Mouse (Mus musculus) limb, embryonic 11.5 days (tissue): ENCODE results near the gene Igf2bp3. TPM values are rescaled to one million over a fixed set of nuclear protein-coding genes. Genes with fewer than 3 reads are reported as not detected.

Experiments used
- ATAC-seq: fragments of 200-750 bp; cut with Nextera tagmentation; 2 replicates; pipeline ENCODE4 v1.8.0; 2017; ENCODE audit warnings: low read depth; ENCODE audit not compliant: insufficient number of reproducible peaks, low FRiP score, low TSS enrichment
- DNase-seq: peaks from one replicate; pipeline ENCODE4 v3.0.0-alpha.2; 2015; ENCODE audit warnings: low spot score
- H3K27ac ChIP-seq: fragments of 300-500 bp; sonication (generic); replicated peaks from 2 replicates; pipeline ENCODE4 v1.5.1; 2014; ENCODE audit warnings: low read depth, mild to moderate bottlenecking, low read length
- H3K27me3 ChIP-seq: fragments of 300-500 bp; sonication (generic); 2 replicates; pipeline ENCODE4 v1.6.1; 2014; ENCODE audit warnings: mild to moderate bottlenecking, low read length, mixed read lengths; ENCODE audit not compliant: control insufficient read depth, insufficient read depth
- H3K36me3 ChIP-seq: fragments of 300-500 bp; sonication (generic); 2 replicates; pipeline ENCODE4 v1.6.1; 2014; ENCODE audit warnings: mild to moderate bottlenecking, low read length, moderate library complexity, mixed read lengths; ENCODE audit not compliant: control insufficient read depth, insufficient read depth
- H3K4me1 ChIP-seq: fragments of 300-500 bp; sonication (generic); 2 replicates; pipeline ENCODE4 v1.6.1; 2014; ENCODE audit warnings: low read length, mixed read lengths; ENCODE audit not compliant: control insufficient read depth, insufficient read depth
- H3K4me2 ChIP-seq: fragments of 300-500 bp; sonication (generic); 2 replicates; pipeline ENCODE4 v1.6.1; 2014; ENCODE audit warnings: low read depth, mild to moderate bottlenecking, moderate library complexity; ENCODE audit not compliant: severe bottlenecking
- H3K4me3 ChIP-seq: fragments of 300-500 bp; sonication (generic); 2 replicates; pipeline ENCODE4 v1.5.1; 2014; ENCODE audit warnings: low read depth, low read length
- H3K9ac ChIP-seq: fragments of 300-500 bp; sonication (generic); 2 replicates; pipeline ENCODE4 v1.6.1; 2014; ENCODE audit warnings: mild to moderate bottlenecking, low read length
- H3K9me3 ChIP-seq: fragments of 300-500 bp; sonication (generic); 2 replicates; pipeline ENCODE4 v1.6.1; 2016; ENCODE audit warnings: low read length; ENCODE audit not compliant: control insufficient read depth
- WGBS: fragments of 180-500 bp; shearing (Covaris S2); extraction: QIAGEN DNeasy Blood & Tissue Kit; methylation state at CpG from one replicate; pipeline ENCODE4 v1.1.7; 2014; 5-methylcytosine and 5-hydroxymethylcytosine counted together
- polyA plus RNA-seq: library from polyadenylated mRNA; unstranded; fragments of >200 nt; fragmentation: Nextera tagmentation; extraction: Ambion mirVana; gene quantifications from 2 replicates; pipeline ENCODE4 v1.2.1, GENCODE M21; 2014

Gene Igf2bp3
- polyA plus RNA-seq, 1 experiment from 2014 or later, result 140 TPM

DNA sequence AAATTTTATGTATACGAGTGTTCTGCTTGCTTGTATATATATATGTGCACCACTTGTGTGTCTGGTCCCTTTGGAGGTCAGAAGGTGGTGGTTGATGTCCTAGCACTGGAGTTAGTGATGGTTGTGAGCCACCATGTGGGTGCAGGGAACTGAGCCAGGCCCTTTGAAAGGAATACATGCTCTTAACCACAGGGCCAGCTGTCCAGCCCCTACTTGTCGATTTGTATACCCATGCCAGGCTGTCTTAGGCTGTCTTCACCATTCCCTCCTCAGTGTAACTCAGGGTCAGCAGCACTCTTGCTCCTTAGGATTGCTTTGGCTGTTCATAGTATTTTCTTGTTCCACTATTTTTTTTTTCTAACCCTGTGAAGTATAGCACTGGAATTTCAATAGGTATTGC, 136.9 kb downstream of the Igf2bp3 start:
- H3K27ac ChIP-seq, result no peak overlapping the region
- 89% methylated on average over 2 of the region's 2 CpGs for WGBS
- DNase-seq (no peak), ATAC-seq (no peak)
- no peak overlapping the region for H3K9ac ChIP-seq
- H3K9me3 ChIP-seq, result no peaks in the 10 kb centered on the region
- H3K4me2 ChIP-seq, result no peak overlapping the region
- no peaks in the 10 kb centered on the region for H3K36me3 ChIP-seq
- 0 out of 2 replicates have a peak, but pooled peaks cover 2% of the 10 kb centered on the region for H3K4me1 ChIP-seq
- H3K27me3 ChIP-seq, result no peaks in the 10 kb centered on the region
- H3K4me3 ChIP-seq, result no peak overlapping the region

DNA sequence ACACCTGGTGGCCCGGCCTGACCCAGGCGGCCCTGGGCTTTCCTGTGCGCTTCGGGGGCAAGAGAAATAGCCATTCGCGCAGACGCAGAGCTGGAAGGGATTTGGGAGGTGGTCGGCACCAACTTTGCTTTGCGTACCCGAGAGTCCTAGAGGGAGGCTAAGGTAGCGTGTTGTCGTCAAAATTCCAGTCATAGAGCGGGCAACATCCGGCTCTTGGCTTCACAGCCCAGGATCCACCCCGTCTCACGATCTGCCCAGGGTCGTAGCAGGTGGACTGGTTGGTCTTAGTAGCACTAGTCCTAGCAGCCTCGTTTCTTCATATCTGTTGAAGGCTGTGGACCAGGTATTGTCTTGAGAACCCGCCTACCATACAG, 140.7 kb downstream of the Igf2bp3 start:
- Histone ChIP-seq H3K27me3 (no peaks in the 10 kb centered on the region), H3K4me1 (0 out of 2 replicates have a peak, but pooled peaks cover 2% of the 10 kb centered on the region), H3K4me2 (peak overlapping the region; percentile 55), H3K27ac (peak overlapping the region; percentile 33; the same call in 1 of the 2 replicates), H3K4me3 (peak overlapping the region; percentile 91), H3K9me3 (no peaks in the 10 kb centered on the region), H3K9ac (peak overlapping the region; percentile 85), H3K36me3 (no peaks in the 10 kb centered on the region)
- 3% methylated on average over 19 of the region's 19 CpGs for WGBS
- no peak for DNase-seq
- ATAC-seq, result no peak; the same call in 1 of the 2 replicates

DNA sequence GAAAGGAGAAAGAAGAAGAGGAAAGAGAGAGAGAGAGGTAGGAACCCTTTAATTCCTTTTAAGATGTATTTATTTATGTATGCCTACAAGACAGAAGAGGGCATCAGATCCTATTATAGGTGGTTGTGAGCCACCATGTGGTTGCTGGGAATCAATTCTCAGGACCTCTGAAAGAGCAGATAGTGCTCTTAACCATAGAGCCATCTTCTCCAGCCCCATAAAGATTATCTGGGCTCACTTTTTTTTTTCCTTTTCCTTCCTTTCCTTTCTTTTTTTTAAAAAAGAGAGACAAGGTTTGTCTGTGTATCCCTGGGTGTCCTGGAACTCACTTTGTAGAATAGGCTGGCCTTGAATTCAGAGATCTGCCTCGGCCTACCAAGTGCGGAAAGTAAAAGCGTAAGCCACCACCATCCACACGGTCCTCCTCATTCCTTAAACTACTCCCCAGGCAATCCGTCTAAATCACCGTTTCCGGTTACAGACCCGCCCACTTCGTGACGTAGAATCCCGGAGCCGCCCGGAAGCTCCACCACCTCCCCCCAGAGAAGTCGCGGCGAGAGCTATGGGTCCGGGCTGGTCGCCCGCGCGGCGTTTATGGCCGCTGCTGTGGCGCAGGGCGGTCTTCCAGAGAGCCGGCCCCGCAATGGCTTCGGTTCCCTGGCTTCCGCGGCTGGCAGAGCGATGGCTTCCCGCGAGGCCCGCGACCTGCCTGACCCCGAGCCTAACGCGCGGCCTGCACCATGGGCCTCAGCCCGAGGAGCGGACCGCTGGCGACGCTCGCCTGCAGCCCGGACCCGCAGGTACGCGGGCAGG, 141.2 kb downstream of the Igf2bp3 start, which contains the start of gene Malsu1:
Malsu1 (plus strand) TSS at position 492 of the 813 bp plus-strand sequence.
- ATAC-seq, result peak; percentile 96
- H3K9me3 ChIP-seq, result no peaks in the 10 kb centered on the region
- 0 out of 2 replicates have a peak, but pooled peaks cover 2% of the 10 kb centered on the region for H3K4me1 ChIP-seq
- WGBS, result under 1% methylated on average over 49 of the region's 49 CpGs
- peak; percentile 97 for DNase-seq
- H3K27me3 ChIP-seq, result no peaks in the 10 kb centered on the region
- no peaks in the 10 kb centered on the region for H3K36me3 ChIP-seq
- peak within 1 kb of the TSS; percentile 91 for H3K4me3 ChIP-seq
- H3K9ac ChIP-seq, result peak within 1 kb of the TSS; percentile 85
- H3K27ac ChIP-seq, result peak within 1 kb of the TSS; percentile 33; the same call in 1 of the 2 replicates
- H3K4me2 ChIP-seq, result peak within 1 kb of the TSS; percentile 55

DNA sequence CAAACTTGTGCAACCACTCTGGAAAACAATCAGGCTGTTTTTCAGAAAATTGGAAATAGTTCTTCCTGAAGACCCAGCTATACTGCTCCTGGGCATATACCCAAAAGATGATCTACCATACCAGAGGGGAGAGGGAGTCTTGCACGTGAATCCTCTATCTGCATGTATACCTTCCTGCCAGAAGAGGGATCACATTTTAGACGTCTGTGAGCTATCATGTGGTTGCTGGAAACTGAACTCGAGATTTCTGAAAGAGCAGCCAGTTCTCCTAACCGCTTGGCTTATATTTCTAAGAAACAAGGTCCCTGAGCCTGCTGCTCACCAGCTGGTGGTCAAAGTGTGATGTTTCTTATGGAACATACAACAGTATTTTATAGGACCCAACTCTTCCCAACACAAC, 146.4 kb downstream of the Igf2bp3 start:
- ATAC-seq (no peak), DNase-seq (no peak)
- no peak overlapping the region for H3K4me2 ChIP-seq
- no peak overlapping the region for H3K27ac ChIP-seq
- no peaks in the 10 kb centered on the region for H3K4me1 ChIP-seq
- H3K27me3 ChIP-seq, result no peaks in the 10 kb centered on the region
- WGBS, result 53% methylated on average over 4 of the region's 4 CpGs
- H3K9ac ChIP-seq, result no peak overlapping the region
- H3K36me3 ChIP-seq, result no peaks in the 10 kb centered on the region
- H3K4me3 ChIP-seq, result no peak overlapping the region
- no peaks in the 10 kb centered on the region for H3K9me3 ChIP-seq

DNA sequence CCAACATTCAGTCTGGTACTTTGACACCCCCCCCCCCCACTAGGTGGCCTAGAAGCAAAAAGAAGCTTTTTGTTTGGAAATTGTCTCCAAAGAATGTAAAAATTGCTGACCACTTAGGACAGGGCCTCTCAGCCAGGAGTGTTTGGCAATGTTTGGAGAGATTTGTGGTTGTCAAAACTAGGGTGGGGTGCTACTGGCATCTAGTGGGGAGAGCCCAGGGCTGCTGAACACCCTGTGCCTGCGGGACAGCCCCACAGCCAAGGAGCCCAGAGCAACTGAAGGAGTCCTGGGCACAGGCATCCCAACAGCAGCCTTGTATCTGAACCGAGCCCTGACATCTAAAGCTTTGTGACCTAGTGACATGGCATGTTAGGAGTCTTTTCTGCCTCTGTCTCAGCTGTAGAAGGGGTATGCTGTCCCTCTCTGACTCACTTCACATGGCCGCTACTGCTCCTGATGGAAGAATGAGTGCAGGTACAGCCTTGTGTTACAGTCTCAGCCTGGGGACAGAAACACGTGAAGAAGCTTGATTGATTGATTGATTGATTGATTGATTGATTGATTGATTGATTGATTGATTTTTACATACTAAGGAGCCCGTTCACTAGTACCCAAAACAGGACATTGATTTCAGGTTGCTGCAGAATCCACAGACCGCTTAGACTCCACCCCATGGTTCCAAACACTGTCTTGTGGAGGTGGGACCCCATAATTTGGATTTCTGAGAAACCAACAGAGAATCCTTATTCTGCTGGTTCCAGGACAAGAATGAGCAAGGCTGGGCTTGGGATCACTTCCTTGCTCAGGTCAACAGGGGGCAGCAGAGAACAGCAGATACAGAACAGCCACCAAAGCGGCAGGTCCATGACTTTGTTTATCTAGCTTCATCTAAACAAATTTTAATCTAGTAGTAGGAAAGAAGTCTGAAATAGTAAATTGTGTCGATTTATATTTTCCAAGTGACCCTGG, 157.4 kb downstream of the Igf2bp3 start:
- Histone ChIP-seq H3K27me3 (no peaks in the 10 kb centered on the region), H3K4me2 (no peak overlapping the region), H3K27ac (no peak overlapping the region), H3K4me1 (no peaks in the 10 kb centered on the region), H3K36me3 (no peaks in the 10 kb centered on the region), H3K9ac (no peak overlapping the region), H3K4me3 (no peak overlapping the region), H3K9me3 (no peaks in the 10 kb centered on the region)
- DNase-seq, result peak; percentile 81
- 38% methylated on average over 8 of the region's 8 CpGs for WGBS
- ATAC-seq, result no peak

DNA sequence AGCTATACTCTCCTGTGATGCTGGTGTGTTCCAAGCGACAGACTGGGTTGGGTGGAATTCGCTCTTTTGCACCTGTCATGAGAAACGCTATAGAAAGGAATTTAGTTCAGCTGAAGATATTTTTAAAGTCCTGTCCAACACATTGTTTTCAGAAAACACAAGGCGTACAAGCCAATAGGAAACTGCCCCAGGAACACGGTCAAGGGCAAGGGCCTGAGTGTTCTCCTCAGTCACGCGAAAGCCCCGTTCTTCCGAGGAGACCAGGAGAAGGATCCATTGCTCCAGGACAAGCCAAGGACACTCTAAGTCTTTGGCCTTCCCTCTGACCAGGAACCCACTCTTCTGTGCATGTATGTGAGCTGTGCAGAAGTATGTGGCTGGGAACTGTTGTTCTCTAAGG, 158.7 kb downstream of the Igf2bp3 start:
- Histone ChIP-seq H3K4me3 (no peak overlapping the region), H3K36me3 (no peaks in the 10 kb centered on the region), H3K9ac (no peak overlapping the region), H3K27me3 (no peaks in the 10 kb centered on the region), H3K9me3 (no peaks in the 10 kb centered on the region), H3K4me1 (no peaks in the 10 kb centered on the region), H3K27ac (no peak overlapping the region), H3K4me2 (no peak overlapping the region)
- ATAC-seq (no peak), DNase-seq (no peak)
- WGBS, result 90% methylated on average over 9 of the region's 9 CpGs

DNA sequence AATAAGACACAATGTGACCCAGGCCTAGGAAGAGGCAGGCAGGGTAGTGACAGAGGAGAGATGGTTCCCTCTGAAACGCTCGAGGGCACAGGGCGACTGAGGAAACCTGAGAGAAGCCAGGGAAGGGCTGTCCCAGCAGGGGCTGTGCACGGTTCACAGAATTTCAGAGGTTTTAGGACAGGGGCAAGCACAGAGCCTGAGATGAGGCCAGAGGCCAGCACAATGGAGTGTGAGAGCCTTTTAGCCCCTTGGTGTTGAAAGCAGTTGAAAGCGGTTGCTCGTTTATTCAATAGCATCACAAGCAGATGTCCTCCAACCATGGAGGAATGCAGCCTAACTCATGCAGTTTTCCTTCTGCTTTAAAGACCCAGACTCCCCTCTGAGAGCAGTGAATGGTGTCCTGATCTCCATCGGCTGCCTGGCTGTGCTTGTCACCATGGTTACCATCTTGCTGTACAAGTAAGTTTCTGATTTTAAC, 159.5 kb downstream of the Igf2bp3 start:
- no peak overlapping the region for H3K4me2 ChIP-seq
- WGBS, result 20% methylated on average over 7 of the region's 7 CpGs
- ATAC-seq (no peak), DNase-seq (no peak)
- no peaks in the 10 kb centered on the region for H3K4me1 ChIP-seq
- no peaks in the 10 kb centered on the region for H3K27me3 ChIP-seq
- H3K27ac ChIP-seq, result no peak overlapping the region
- H3K4me3 ChIP-seq, result no peak overlapping the region
- no peaks in the 10 kb centered on the region for H3K36me3 ChIP-seq
- H3K9me3 ChIP-seq, result no peaks in the 10 kb centered on the region
- no peak overlapping the region for H3K9ac ChIP-seq

DNA sequence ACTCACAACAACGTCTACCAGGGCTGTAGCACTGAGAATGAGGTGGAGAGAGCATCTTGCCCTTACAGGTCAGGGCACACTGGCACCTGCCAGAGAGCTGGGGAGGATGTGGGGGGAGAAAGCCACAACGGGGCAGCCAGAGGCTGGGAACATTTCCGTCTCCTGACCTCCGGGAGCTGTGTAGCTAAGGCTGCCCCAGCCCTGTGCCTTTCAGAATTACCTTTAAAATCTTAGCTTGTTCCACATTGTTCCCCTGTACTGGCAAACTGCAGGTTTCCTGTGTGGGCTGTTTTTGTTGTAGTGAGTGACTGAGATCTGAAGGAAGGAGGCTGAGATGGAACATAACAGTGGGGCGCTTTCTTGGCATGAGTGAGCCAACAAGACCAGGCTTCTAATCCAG, 162.6 kb downstream of the Igf2bp3 start:
- no peaks in the 10 kb centered on the region for H3K36me3 ChIP-seq
- ATAC-seq, result no peak
- 80% methylated on average over 5 of the region's 5 CpGs for WGBS
- no peak overlapping the region for H3K4me3 ChIP-seq
- no peak overlapping the region for H3K4me2 ChIP-seq
- no peaks in the 10 kb centered on the region for H3K9me3 ChIP-seq
- no peak for DNase-seq
- no peaks in the 10 kb centered on the region for H3K27me3 ChIP-seq
- H3K9ac ChIP-seq, result no peak overlapping the region
- H3K27ac ChIP-seq, result no peak overlapping the region
- H3K4me1 ChIP-seq, result no peaks in the 10 kb centered on the region
